Mouse (Mus musculus) left cerebral cortex, postnatal 36 days (tissue): ENCODE measurements around the gene Mindy2. TPM values are rescaled to one million over a fixed set of nuclear protein-coding genes. Genes with fewer than 3 reads are reported as not detected.

Experiments
- DNase-seq, 2 experiments: peaks; one replicate each; pipeline ENCODE4 v3.0.0; 2021 to 2022; ENCODE audit warnings: low spot score in 2 of 2, mixed read lengths in 1 of 2
- intact Hi-C: fragments of 180-260 bp; cut with DNase I; formaldehyde crosslinking; loops from one replicate; pipeline ENCODE4 v1.15.1; 2025
- total RNA-seq, 2 experiments: library from RNA; stranded (reverse); gene quantifications; 2 replicates each; pipeline ENCODE4 v1.2.3; 2021

Mindy2 gene
- total RNA-seq, 2 experiments from 2014 or later = 37.8 to 40.8 TPM

- DNase-seq = no peak
- intact Hi-C loops = loop anchor here (10.0 kb wide), 1 partner anchor 174 kb away; no protein-coding TSS in a partner anchor
Measured at GRCm38 (mm10) chr9:70670381-70670780, 13.4 kb upstream of the Mindy2 start.

- intact Hi-C loops = no loop called here
- DNase-seq = no peak
Measured at GRCm38 (mm10) chr9:70669197-70669596, 12.2 kb upstream of the Mindy2 start.

- DNase-seq = no peak
- intact Hi-C loops = no loop called here
Measured at GRCm38 (mm10) chr9:70668048-70668447, 11.1 kb upstream of the Mindy2 start.

GRCm38 (mm10) chr9:70666811-70667210 lies 9.8 kb upstream of the Mindy2 start:
- intact Hi-C loops = no loop called here

GRCm38 (mm10) chr9:70665372-70666145 lies 8.6 kb upstream of the Mindy2 start:
- intact Hi-C loops = no loop called here

More at GRCm38 (mm10) chr9:70666811-70667210, 9.8 kb upstream of the Mindy2 start:
- no peak for DNase-seq

GRCm38 (mm10) chr9:70664847-70665246 lies 7.9 kb upstream of the Mindy2 start:
- intact Hi-C loops = no loop called here
- DNase-seq = no peak

More at GRCm38 (mm10) chr9:70665372-70666145, 8.6 kb upstream of the Mindy2 start:
- no peak for DNase-seq

- DNase-seq = no peak
- intact Hi-C loops = no loop called here
Measured at GRCm38 (mm10) chr9:70658266-70658665, 1.3 kb upstream of the Mindy2 start.

- intact Hi-C loops = loop anchor here (1.0 to 2.0 kb wide), 2 partner anchors 22 to 154 kb away; partner anchors contain the start of genes Adam10 and Rnf111
- DNase-seq = peak; percentile 55 to 62
Measured at GRCm38 (mm10) chr9:70656130-70657007, 605 bp downstream of the Mindy2 start, which contains the start of gene Gm10642. Gene Gm10642, plus strand, starts transcription at chr9:70656251.

- intact Hi-C loops = loop anchor here (2.0 kb wide), 1 partner anchor 153 kb away; the partner anchor contains the start of gene Rnf111
Measured at GRCm38 (mm10) chr9:70655764-70656129, 1.2 kb downstream of the Mindy2 start.

GRCm38 (mm10) chr9:70654496-70654895 lies 2.5 kb downstream of the Mindy2 start:
- DNase-seq = peak in 1 of 2 experiments; percentile 18
- intact Hi-C loops = no loop called here

More at GRCm38 (mm10) chr9:70655764-70656129, 1.2 kb downstream of the Mindy2 start:
- DNase-seq = no peak

GRCm38 (mm10) chr9:70653875-70654274 lies 3.1 kb downstream of the Mindy2 start:
- DNase-seq = no peak
- intact Hi-C loops = no loop called here

GRCm38 (mm10) chr9:70652221-70652620 lies 4.8 kb downstream of the Mindy2 start:
- no peak for DNase-seq
- intact Hi-C loops = no loop called here

- intact Hi-C loops = no loop called here
- DNase-seq = no peak
Measured at GRCm38 (mm10) chr9:70650994-70651393, 6.0 kb downstream of the Mindy2 start.

GRCm38 (mm10) chr9:70650260-70650659 lies 6.7 kb downstream of the Mindy2 start:
- intact Hi-C loops = no loop called here
- DNase-seq = no peak

GRCm38 (mm10) chr9:70636748-70637147 lies 20.2 kb downstream of the Mindy2 start:
- intact Hi-C loops = no loop called here
- DNase-seq = no peak

GRCm38 (mm10) chr9:70631665-70632064 lies 25.3 kb downstream of the Mindy2 start:
- DNase-seq = no peak
- intact Hi-C loops = no loop called here

- intact Hi-C loops = no loop called here
- no peak for DNase-seq
Measured at GRCm38 (mm10) chr9:70629711-70630110, 27.3 kb downstream of the Mindy2 start.

- intact Hi-C loops = no loop called here
- no peak for DNase-seq
Measured at GRCm38 (mm10) chr9:70611026-70611673, 45.8 kb downstream of the Mindy2 start.

- no peak for DNase-seq
- intact Hi-C loops = no loop called here
Measured at GRCm38 (mm10) chr9:70602186-70602845, 54.7 kb downstream of the Mindy2 start.
